Mouse (Mus musculus) hindbrain, embryonic 11.5 days (tissue): ENCODE results near the gene Sox6. TPM values are rescaled to one million over a fixed set of nuclear protein-coding genes. Genes with fewer than 3 reads are reported as not detected.

Experiments
- ATAC-seq: fragments of 200-750 bp; cut with Nextera tagmentation; 2 replicates; pipeline ENCODE4 v1.8.0; 2017; ENCODE audit warnings: mild to moderate bottlenecking, moderate TSS enrichment, moderate library complexity; ENCODE audit not compliant: low FRiP score
- DNase-seq: peaks from one replicate; pipeline ENCODE4 v3.0.0-alpha.2; 2015; ENCODE audit warnings: low spot score
- H3K27ac ChIP-seq: fragments of 300-500 bp; sonication (generic); 2 replicates; pipeline ENCODE4 v1.5.1; 2014; ENCODE audit warnings: mild to moderate bottlenecking, low read depth, low read length
- H3K27me3 ChIP-seq: fragments of 300-500 bp; sonication (generic); 2 replicates; pipeline ENCODE4 v1.6.1; 2014; ENCODE audit warnings: mild to moderate bottlenecking, low read length, moderate library complexity, mixed read lengths; ENCODE audit not compliant: control insufficient read depth, insufficient read depth
- H3K36me3 ChIP-seq: fragments of 300-500 bp; sonication (generic); 2 replicates; pipeline ENCODE4 v1.6.1; 2014; ENCODE audit warnings: mild to moderate bottlenecking, low read length, moderate library complexity, mixed read lengths; ENCODE audit not compliant: control insufficient read depth, insufficient read depth
- H3K4me1 ChIP-seq: fragments of 300-500 bp; sonication (generic); replicated peaks from 2 replicates; pipeline ENCODE4 v1.6.1; 2014; ENCODE audit warnings: low read length, mixed read lengths; ENCODE audit not compliant: control insufficient read depth, insufficient read depth
- H3K4me2 ChIP-seq: fragments of 300-500 bp; sonication (generic); replicated peaks from 2 replicates; pipeline ENCODE4 v1.6.1; 2014; ENCODE audit warnings: mild to moderate bottlenecking, low read depth, low read length
- H3K4me3 ChIP-seq: fragments of 300-500 bp; sonication (generic); 2 replicates; pipeline ENCODE4 v1.5.1; 2014; ENCODE audit warnings: low read depth, low read length
- H3K9ac ChIP-seq: fragments of 300-500 bp; sonication (generic); 2 replicates; pipeline ENCODE4 v1.6.1; 2014; ENCODE audit warnings: low read depth, low read length
- H3K9me3 ChIP-seq: fragments of 300-500 bp; sonication (generic); 2 replicates; pipeline ENCODE4 v1.6.1; 2016; ENCODE audit warnings: low read length; ENCODE audit not compliant: control insufficient read depth
- WGBS: fragments of 180-500 bp; shearing (Covaris S2); extraction: QIAGEN DNeasy Blood & Tissue Kit; methylation state at CpG from one replicate; pipeline ENCODE4 v1.1.7; 2014; 5-methylcytosine and 5-hydroxymethylcytosine counted together
- polyA plus RNA-seq: library from polyadenylated mRNA; unstranded; fragments of >200 nt; fragmentation: Nextera tagmentation; extraction: Ambion mirVana; gene quantifications from 2 replicates; pipeline ENCODE4 v1.2.1, GENCODE M21; 2014

Gene Sox6
- polyA plus RNA-seq, 1 experiment from 2014 or later, result 49.4 TPM

GRCm38 (mm10) chr7:115564359-115565059, 474.1 kb downstream of the Sox6 start:
- Histone ChIP-seq H3K4me3 (no peak overlapping the region), H3K9ac (no peak overlapping the region), H3K4me1 (peaks cover 7% of the 10 kb centered on the region), H3K36me3 (no peaks in the 10 kb centered on the region), H3K4me2 (no peak overlapping the region), H3K9me3 (no peaks in the 10 kb centered on the region), H3K27ac (no peak overlapping the region), H3K27me3 (no peaks in the 10 kb centered on the region)
- WGBS, result 12% methylated on average over 6 of the region's 6 CpGs
- peak; percentile 33 for DNase-seq
- ATAC-seq, result no peak

- Histone ChIP-seq H3K9ac (no peak overlapping the region), H3K27me3 (no peaks in the 10 kb centered on the region), H3K36me3 (no peaks in the 10 kb centered on the region), H3K9me3 (no peaks in the 10 kb centered on the region), H3K4me2 (no peak overlapping the region), H3K4me1 (no peaks in the 10 kb centered on the region), H3K27ac (no peak overlapping the region), H3K4me3 (no peak overlapping the region)
- no peak for DNase-seq
- no peak for ATAC-seq
- WGBS, result 85% methylated on average over 3 of the region's 3 CpGs
Measured at GRCm38 (mm10) chr7:115556677-115557076, 481.9 kb downstream of the Sox6 start.

- no peaks in the 10 kb centered on the region for H3K9me3 ChIP-seq
- 78% methylated on average over 7 of the region's 7 CpGs for WGBS
- H3K36me3 ChIP-seq, result no peaks in the 10 kb centered on the region
- no peaks in the 10 kb centered on the region for H3K4me1 ChIP-seq
- DNase-seq (no peak), ATAC-seq (no peak)
- H3K27ac ChIP-seq, result no peak overlapping the region
- H3K9ac ChIP-seq, result no peak overlapping the region
- H3K27me3 ChIP-seq, result no peaks in the 10 kb centered on the region
- no peak overlapping the region for H3K4me3 ChIP-seq
- H3K4me2 ChIP-seq, result no peak overlapping the region
Measured at GRCm38 (mm10) chr7:115550197-115550804, 488.3 kb downstream of the Sox6 start.

- H3K4me1 ChIP-seq, result no peaks in the 10 kb centered on the region
- 90% methylated on average over 4 of the region's 4 CpGs for WGBS
- no peak overlapping the region for H3K9ac ChIP-seq
- no peak overlapping the region for H3K4me2 ChIP-seq
- no peak for DNase-seq
- no peaks in the 10 kb centered on the region for H3K9me3 ChIP-seq
- no peaks in the 10 kb centered on the region for H3K27me3 ChIP-seq
- no peak overlapping the region for H3K27ac ChIP-seq
- no peak overlapping the region for H3K4me3 ChIP-seq
- H3K36me3 ChIP-seq, result no peaks in the 10 kb centered on the region
- no peak for ATAC-seq
Measured at GRCm38 (mm10) chr7:115549670-115550069, 488.9 kb downstream of the Sox6 start.

- 92% methylated on average over 4 of the region's 4 CpGs for whole genome bisulfite sequencing
- Histone ChIP-seq H3K4me2 (no peak overlapping the region), H3K36me3 (no peaks in the 10 kb centered on the region), H3K9me3 (no peaks in the 10 kb centered on the region), H3K4me1 (no peaks in the 10 kb centered on the region), H3K27ac (no peak overlapping the region), H3K4me3 (no peak overlapping the region), H3K27me3 (no peaks in the 10 kb centered on the region), H3K9ac (no peak overlapping the region)
- no peak for ATAC-seq
- no peak for DNase-seq
Measured at GRCm38 (mm10) chr7:115545585-115546374, 492.8 kb downstream of the Sox6 start.

- ATAC-seq, result no peak
- H3K4me1 ChIP-seq, result no peaks in the 10 kb centered on the region
- no peaks in the 10 kb centered on the region for H3K9me3 ChIP-seq
- no peaks in the 10 kb centered on the region for H3K27me3 ChIP-seq
- DNase-seq, result no peak
- no peak overlapping the region for H3K4me3 ChIP-seq
- H3K36me3 ChIP-seq, result no peaks in the 10 kb centered on the region
- H3K9ac ChIP-seq, result no peak overlapping the region
- no peak overlapping the region for H3K27ac ChIP-seq
- no peak overlapping the region for H3K4me2 ChIP-seq
- 58% methylated on average over 4 of the region's 4 CpGs for WGBS
Measured at GRCm38 (mm10) chr7:115543596-115543995, 495.0 kb downstream of the Sox6 start.

GRCm38 (mm10) chr7:115540261-115540660, 498.3 kb downstream of the Sox6 start:
- Histone ChIP-seq H3K4me1 (no peaks in the 10 kb centered on the region), H3K27me3 (no peaks in the 10 kb centered on the region), H3K4me2 (no peak overlapping the region), H3K9ac (no peak overlapping the region), H3K36me3 (no peaks in the 10 kb centered on the region), H3K4me3 (no peak overlapping the region), H3K27ac (no peak overlapping the region), H3K9me3 (no peaks in the 10 kb centered on the region)
- DNase-seq, result no peak
- WGBS, result 36% methylated on average over 2 of the region's 2 CpGs
- no peak for ATAC-seq

GRCm38 (mm10) chr7:115539003-115539402, 499.6 kb downstream of the Sox6 start:
- 79% methylated on average over 9 of the region's 9 CpGs for WGBS
- H3K9me3 ChIP-seq, result no peaks in the 10 kb centered on the region
- no peak for DNase-seq
- H3K4me3 ChIP-seq, result no peak overlapping the region
- no peaks in the 10 kb centered on the region for H3K36me3 ChIP-seq
- no peak overlapping the region for H3K9ac ChIP-seq
- no peak overlapping the region for H3K4me2 ChIP-seq
- no peak for ATAC-seq
- H3K27ac ChIP-seq, result no peak overlapping the region
- no peaks in the 10 kb centered on the region for H3K4me1 ChIP-seq
- H3K27me3 ChIP-seq, result no peaks in the 10 kb centered on the region
